Mouse (Mus musculus): ENCODE results near the gene Ube4a. TPM values are rescaled to one million over a fixed set of nuclear protein-coding genes. Genes with fewer than 3 reads are reported as not detected.
"Not testable (repeated sequence)": the region's sequence is repeated elsewhere in the genome, so short reads cannot be mapped to it uniquely, and the experiment has no call there.

Ube4a gene
- polyA plus RNA-seq, 1 experiment from 2014 or later, result 31.9 TPM

GRCm38 (mm10) chr9:44979806-44980205 lies 14.4 kb upstream of the Ube4a start:
- Histone ChIP-seq H3K27me3 (peaks cover 11% of the 10 kb centered on the region; the same call in 1 of the 2 replicates), H3K36me3 (ENCODE audit: poor library complexity, severe bottlenecking) (no peaks in the 10 kb centered on the region), H3K9ac (no peak overlapping the region), H3K4me1 (no peaks in the 10 kb centered on the region), H3K27ac (no peak overlapping the region), H3K4me2 (no peak overlapping the region), H3K4me3 (no peak overlapping the region), H3K9me3 (replicated peaks) (no peaks in the 10 kb centered on the region)
- ATAC-seq, result no peak
- 76% methylated on average over 7 of the region's 7 CpGs for WGBS

GRCm38 (mm10) chr9:44977813-44978212 lies 12.4 kb upstream of the Ube4a start:
- H3K9ac ChIP-seq, result no peak overlapping the region
- H3K4me2 ChIP-seq, result no peak overlapping the region
- H3K9me3 ChIP-seq (replicated peaks), result no peaks in the 10 kb centered on the region
- WGBS, result 74% methylated on average over 6 of the region's 6 CpGs
- ATAC-seq, result no peak
- no peaks in the 10 kb centered on the region for H3K36me3 ChIP-seq (ENCODE audit: poor library complexity, severe bottlenecking)
- no peaks in the 10 kb centered on the region for H3K4me1 ChIP-seq
- peaks cover 27% of the 10 kb centered on the region for H3K27me3 ChIP-seq
- no peak overlapping the region for H3K27ac ChIP-seq
- H3K4me3 ChIP-seq, result no peak overlapping the region

- no peak overlapping the region for H3K9ac ChIP-seq
- H3K4me2 ChIP-seq, result no peak overlapping the region
- ATAC-seq, result no peak
- no peak overlapping the region for H3K27ac ChIP-seq
- H3K9me3 ChIP-seq (replicated peaks), result no peaks in the 10 kb centered on the region
- H3K36me3 ChIP-seq (ENCODE audit: poor library complexity, severe bottlenecking), result no peaks in the 10 kb centered on the region
- H3K4me1 ChIP-seq, result peaks cover 12% of the 10 kb centered on the region
- H3K4me3 ChIP-seq, result no peak overlapping the region
- peaks cover 27% of the 10 kb centered on the region for H3K27me3 ChIP-seq
- 67% methylated on average over 1 of the region's 1 CpGs for WGBS
These were observed 4.0 kb upstream of the Ube4a start for GRCm38 (mm10) chr9:44969450-44969849.

GRCm38 (mm10) chr9:44967763-44968162 lies 2.4 kb upstream of the Ube4a start:
- not testable (repeated sequence) for H3K4me2 ChIP-seq; H3K36me3 ChIP-seq (ENCODE audit: poor library complexity, severe bottlenecking); H3K9me3 ChIP-seq (replicated peaks); H3K4me3 ChIP-seq; H3K27ac ChIP-seq; ATAC-seq; H3K9ac ChIP-seq
- peaks cover 16% of the 10 kb centered on the region for H3K4me1 ChIP-seq
- WGBS, result 81% methylated on average over 5 of the region's 5 CpGs
- H3K27me3 ChIP-seq, result peaks cover 13% of the 10 kb centered on the region

- peaks cover 13% of the 10 kb centered on the region for H3K27me3 ChIP-seq
- H3K4me3 ChIP-seq, result no peak overlapping the region
- H3K36me3 ChIP-seq (ENCODE audit: poor library complexity, severe bottlenecking), result peaks cover 12% of the 10 kb centered on the region
- H3K9me3 ChIP-seq (replicated peaks), result no peaks in the 10 kb centered on the region
- 21% methylated on average over 3 of the region's 3 CpGs for WGBS
- H3K4me2 ChIP-seq, result no peak overlapping the region
- no peak overlapping the region for H3K27ac ChIP-seq
- no peak for ATAC-seq
- H3K4me1 ChIP-seq, result peaks cover 16% of the 10 kb centered on the region
- no peak overlapping the region for H3K9ac ChIP-seq
These were observed 1.4 kb upstream of the Ube4a start for GRCm38 (mm10) chr9:44966815-44967242.

GRCm38 (mm10) chr9:44965833-44966466 lies 550 bp upstream of the Ube4a start:
- Histone ChIP-seq H3K27me3 (peaks cover 7% of the 10 kb centered on the region), H3K4me1 (peaks cover 16% of the 10 kb centered on the region), H3K9ac (peak overlapping the region; percentile 41), H3K36me3 (ENCODE audit: poor library complexity, severe bottlenecking) (peaks cover 21% of the 10 kb centered on the region), H3K27ac (no peak overlapping the region), H3K4me2 (peak overlapping the region; percentile 68), H3K4me3 (peak overlapping the region; percentile 88), H3K9me3 (replicated peaks) (no peaks in the 10 kb centered on the region)
- peak; percentile 12 for ATAC-seq
- WGBS, result 13% methylated on average over 10 of the region's 10 CpGs

- 88% methylated on average over 3 of the region's 3 CpGs for WGBS
- no peak overlapping the region for H3K4me3 ChIP-seq
- no peaks in the 10 kb centered on the region for H3K4me1 ChIP-seq
- H3K36me3 ChIP-seq (ENCODE audit: poor library complexity, severe bottlenecking), result peaks cover 82% of the 10 kb centered on the region
- no peak overlapping the region for H3K4me2 ChIP-seq
- no peaks in the 10 kb centered on the region for H3K27me3 ChIP-seq
- no peak overlapping the region for H3K27ac ChIP-seq
- H3K9me3 ChIP-seq (replicated peaks), result no peaks in the 10 kb centered on the region
- no peak for ATAC-seq
- H3K9ac ChIP-seq, result no peak overlapping the region
These were observed 11.0 kb downstream of the Ube4a start for GRCm38 (mm10) chr9:44954432-44954831.

GRCm38 (mm10) chr9:44947836-44948235 lies 17.6 kb downstream of the Ube4a start:
- Histone ChIP-seq H3K27ac (no peak overlapping the region), H3K4me2 (no peak overlapping the region), H3K4me3 (no peak overlapping the region), H3K27me3 (no peaks in the 10 kb centered on the region), H3K9ac (no peak overlapping the region), H3K36me3 (ENCODE audit: poor library complexity, severe bottlenecking) (peaks cover 97% of the 10 kb centered on the region), H3K4me1 (no peaks in the 10 kb centered on the region), H3K9me3 (replicated peaks) (no peaks in the 10 kb centered on the region)
- WGBS, result 89% methylated on average over 5 of the region's 5 CpGs
- ATAC-seq, result no peak

GRCm38 (mm10) chr9:44946185-44946695 lies 19.2 kb downstream of the Ube4a start:
- Histone ChIP-seq H3K9ac (no peak overlapping the region), H3K4me3 (no peak overlapping the region), H3K4me1 (no peaks in the 10 kb centered on the region), H3K9me3 (replicated peaks) (no peaks in the 10 kb centered on the region), H3K4me2 (no peak overlapping the region), H3K36me3 (ENCODE audit: poor library complexity, severe bottlenecking) (peaks cover 98% of the 10 kb centered on the region), H3K27me3 (no peaks in the 10 kb centered on the region), H3K27ac (no peak overlapping the region)
- 96% methylated on average over 7 of the region's 7 CpGs for WGBS
- ATAC-seq, result no peak

- ATAC-seq, result no peak
- Histone ChIP-seq H3K9ac (no peak overlapping the region), H3K27ac (no peak overlapping the region), H3K4me3 (no peak overlapping the region), H3K36me3 (ENCODE audit: poor library complexity, severe bottlenecking) (peaks cover 94% of the 10 kb centered on the region), H3K27me3 (no peaks in the 10 kb centered on the region), H3K4me1 (no peaks in the 10 kb centered on the region), H3K9me3 (replicated peaks) (no peaks in the 10 kb centered on the region), H3K4me2 (no peak overlapping the region)
- WGBS, result 98% methylated on average over 4 of the region's 4 CpGs
These were observed 23.0 kb downstream of the Ube4a start for GRCm38 (mm10) chr9:44942421-44942820.

GRCm38 (mm10) chr9:44941756-44942155 lies 23.6 kb downstream of the Ube4a start:
- H3K9ac ChIP-seq, result no peak overlapping the region
- H3K27me3 ChIP-seq, result no peaks in the 10 kb centered on the region
- H3K4me3 ChIP-seq, result no peak overlapping the region
- H3K4me1 ChIP-seq, result no peaks in the 10 kb centered on the region
- ATAC-seq, result no peak
- H3K27ac ChIP-seq, result no peak overlapping the region
- WGBS, result 87% methylated on average over 4 of the region's 4 CpGs
- peaks cover 94% of the 10 kb centered on the region for H3K36me3 ChIP-seq (ENCODE audit: poor library complexity, severe bottlenecking)
- no peaks in the 10 kb centered on the region for H3K9me3 ChIP-seq (replicated peaks)
- H3K4me2 ChIP-seq, result no peak overlapping the region

GRCm38 (mm10) chr9:44921543-44921942 lies 43.9 kb downstream of the Ube4a start:
- no peaks in the 10 kb centered on the region for H3K36me3 ChIP-seq (ENCODE audit: poor library complexity, severe bottlenecking)
- H3K27me3 ChIP-seq, result no peaks in the 10 kb centered on the region
- H3K9me3 ChIP-seq (replicated peaks), result no peaks in the 10 kb centered on the region
- no peak for ATAC-seq
- H3K4me3 ChIP-seq, result peak overlapping the region; percentile 100
- peak overlapping the region; percentile 96; the same call in 1 of the 2 replicates for H3K9ac ChIP-seq
- peaks cover 21% of the 10 kb centered on the region for H3K4me1 ChIP-seq
- H3K27ac ChIP-seq, result peak overlapping the region; percentile 87; the same call in 1 of the 2 replicates
- 63% methylated on average over 2 of the region's 2 CpGs for WGBS
- peak overlapping the region; percentile 94 for H3K4me2 ChIP-seq

GRCm38 (mm10) chr9:44921123-44921468 lies 44.3 kb downstream of the Ube4a start:
- Histone ChIP-seq H3K4me3 (peak overlapping the region; percentile 100), H3K27ac (peak overlapping the region; percentile 87), H3K4me1 (peaks cover 21% of the 10 kb centered on the region), H3K9ac (peak overlapping the region; percentile 96), H3K36me3 (ENCODE audit: poor library complexity, severe bottlenecking) (no peaks in the 10 kb centered on the region), H3K9me3 (replicated peaks) (no peaks in the 10 kb centered on the region), H3K4me2 (peak overlapping the region; percentile 94), H3K27me3 (no peaks in the 10 kb centered on the region)
- WGBS, result 1% methylated on average over 8 of the region's 8 CpGs
- peak; percentile 88 for ATAC-seq
